Mouse (Mus musculus) CD4-positive, CD25-positive, alpha-beta regulatory T cell, adult 2 months (primary cell): Measurements from ENCODE around the gene Gm10226.
"Not testable (repeated sequence)": the region's sequence is repeated elsewhere in the genome, so short reads cannot be mapped to it uniquely, and the experiment has no call there.

Source experiments
- DNase-seq: peaks from one replicate; pipeline ENCODE4 v3.0.0-alpha.2; 2012; ENCODE audit warnings: low read depth, low spot score

Gm10226 gene

GRCm38 (mm10) chr17:21691560-21691959, at the start of gene Gm10226:
TSS of gene Gm10226 (plus strand) at chr17:21691860.
- DNase-seq: no peak

GRCm38 (mm10) chr17:21648791-21649190, 42.9 kb upstream of the Gm10226 start:
- DNase-seq: no peak

DNA sequence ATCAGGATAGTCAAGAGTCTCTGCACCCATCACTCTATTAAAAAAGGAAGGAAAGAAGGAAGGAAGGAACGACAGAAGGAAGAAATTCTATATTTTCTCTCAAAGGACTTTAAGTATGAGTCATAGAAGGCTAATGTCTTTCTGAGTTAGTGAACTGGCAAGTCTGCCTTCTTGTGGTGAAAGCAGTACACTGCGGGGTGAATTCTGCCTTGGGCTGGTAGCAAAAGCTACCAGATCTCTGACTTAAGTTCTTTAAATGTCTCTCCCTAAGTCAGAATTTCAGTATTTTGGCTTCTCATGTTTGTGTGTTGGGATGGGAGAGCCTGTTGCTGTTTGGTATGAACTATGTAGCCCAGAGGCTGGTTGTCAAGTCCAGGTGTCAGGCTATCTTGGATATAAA, 41.7 kb upstream of the Gm10226 start:
- peak; percentile 81 for DNase-seq

DNA sequence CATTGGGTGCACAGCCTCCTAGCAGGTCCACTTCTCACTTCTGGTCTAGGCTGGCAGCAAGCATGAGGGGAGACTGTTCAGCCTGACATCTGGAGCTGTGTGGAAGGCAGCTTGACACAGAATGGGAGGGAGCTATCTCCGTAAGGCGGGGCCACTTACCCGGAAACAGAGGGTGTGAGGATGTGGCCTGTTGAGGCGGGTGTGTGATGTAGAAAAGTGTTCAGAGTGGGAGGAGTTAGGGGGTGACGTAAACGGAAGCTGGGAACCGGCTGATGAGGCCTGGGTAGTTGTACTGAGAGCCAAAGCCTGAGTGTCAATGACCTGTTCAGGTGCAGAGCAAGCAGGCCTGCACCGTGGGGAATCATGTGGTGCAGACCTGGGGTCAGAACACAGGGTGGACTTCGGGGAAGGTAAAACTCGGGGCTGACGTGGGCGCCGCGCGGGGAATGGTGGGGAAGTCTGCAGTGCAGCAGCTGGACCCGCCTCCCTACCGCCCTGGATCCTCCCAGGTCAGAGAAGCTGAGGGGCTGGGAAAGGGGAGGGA, 41.2 kb upstream of the Gm10226 start, which contains the start of gene Zfp983:
Zfp983 (plus strand) TSS at position 261 of the 544 bp plus-strand sequence.
- DNase-seq: peak; percentile 96

DNA sequence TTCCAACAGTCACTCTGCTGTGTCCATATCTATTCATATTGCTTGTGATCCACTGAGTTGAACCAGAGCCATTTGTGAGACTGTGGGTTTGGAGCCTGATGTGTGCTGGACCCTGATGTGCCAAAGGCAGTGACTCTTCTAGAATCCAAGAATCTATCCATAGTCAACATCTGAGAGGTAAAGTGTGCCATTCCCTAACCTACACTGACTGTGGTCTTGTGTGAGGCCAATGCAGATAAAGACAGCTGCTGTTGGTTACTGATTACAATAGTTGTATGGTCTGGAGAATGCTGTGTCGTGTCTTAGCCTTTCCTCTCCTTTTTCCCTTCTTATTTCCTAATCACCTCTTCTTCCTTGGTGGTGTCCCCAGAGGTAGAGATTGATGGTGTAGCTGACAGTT, 12.8 kb upstream of the Gm10226 start:
- DNase-seq: peak; percentile 1

- DNase-seq: peak; percentile 96
These were observed 12.2 kb upstream of the Gm10226 start for GRCm38 (mm10) chr17:21679273-21680018.

DNA sequence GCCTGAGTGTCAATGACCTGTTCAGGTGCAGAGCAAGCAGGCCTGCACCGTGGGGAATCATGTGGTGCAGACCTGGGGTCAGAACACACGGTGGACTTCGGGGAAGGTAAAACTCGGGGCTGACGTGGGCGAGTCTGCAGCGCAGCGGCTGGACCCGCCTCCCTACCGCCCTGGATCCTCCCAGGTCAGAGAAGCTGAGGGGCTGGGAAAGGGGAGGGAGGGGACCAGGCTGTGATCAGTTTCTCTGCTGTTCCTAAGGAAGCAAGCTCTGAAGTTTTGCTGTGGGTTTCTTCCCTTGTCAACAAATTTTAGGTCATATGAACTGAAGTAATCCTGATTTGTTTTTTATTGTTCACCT, 11.7 kb upstream of the Gm10226 start:
- DNase-seq: not testable (repeated sequence)

DNA sequence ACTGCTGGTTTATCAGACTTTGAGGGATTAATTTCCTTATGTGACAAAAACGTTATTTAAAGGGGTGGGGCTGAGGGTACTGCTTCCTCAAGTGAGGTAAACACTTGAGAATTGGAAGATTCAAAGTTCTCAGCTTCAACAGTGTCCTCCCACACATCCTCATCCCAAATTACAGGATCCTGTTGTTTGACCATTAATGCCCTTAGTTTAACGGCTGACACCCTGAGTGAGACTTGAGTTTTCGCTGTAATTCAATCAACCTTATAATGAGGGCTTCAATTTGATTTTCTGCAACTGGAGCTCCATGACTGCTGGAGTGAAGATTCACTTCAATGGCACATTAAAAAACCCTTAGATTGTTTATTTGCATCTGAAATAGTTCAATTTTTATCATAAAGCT, 1.7 kb downstream of the Gm10226 start:
- DNase-seq: no peak

DNA sequence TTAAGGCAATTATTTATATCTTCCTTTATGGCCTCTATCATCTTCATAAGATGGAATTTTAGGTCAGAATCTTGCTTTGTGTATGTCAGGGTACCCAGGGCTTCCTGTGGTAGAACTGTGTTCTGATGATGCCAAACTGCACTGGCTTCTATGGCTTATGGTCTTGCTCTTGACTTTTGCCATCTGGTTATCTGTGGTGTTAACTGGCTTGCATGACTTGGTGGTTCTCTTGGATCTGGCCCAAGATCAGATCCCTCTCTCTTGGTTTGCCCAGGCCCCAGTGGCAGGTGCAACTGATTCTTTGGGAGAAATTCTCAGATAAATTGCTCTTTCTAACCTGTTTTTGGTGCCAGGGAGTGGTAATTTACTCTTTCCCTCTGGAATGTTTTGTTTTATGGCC, 4.4 kb downstream of the Gm10226 start:
- no peak for DNase-seq

DNA sequence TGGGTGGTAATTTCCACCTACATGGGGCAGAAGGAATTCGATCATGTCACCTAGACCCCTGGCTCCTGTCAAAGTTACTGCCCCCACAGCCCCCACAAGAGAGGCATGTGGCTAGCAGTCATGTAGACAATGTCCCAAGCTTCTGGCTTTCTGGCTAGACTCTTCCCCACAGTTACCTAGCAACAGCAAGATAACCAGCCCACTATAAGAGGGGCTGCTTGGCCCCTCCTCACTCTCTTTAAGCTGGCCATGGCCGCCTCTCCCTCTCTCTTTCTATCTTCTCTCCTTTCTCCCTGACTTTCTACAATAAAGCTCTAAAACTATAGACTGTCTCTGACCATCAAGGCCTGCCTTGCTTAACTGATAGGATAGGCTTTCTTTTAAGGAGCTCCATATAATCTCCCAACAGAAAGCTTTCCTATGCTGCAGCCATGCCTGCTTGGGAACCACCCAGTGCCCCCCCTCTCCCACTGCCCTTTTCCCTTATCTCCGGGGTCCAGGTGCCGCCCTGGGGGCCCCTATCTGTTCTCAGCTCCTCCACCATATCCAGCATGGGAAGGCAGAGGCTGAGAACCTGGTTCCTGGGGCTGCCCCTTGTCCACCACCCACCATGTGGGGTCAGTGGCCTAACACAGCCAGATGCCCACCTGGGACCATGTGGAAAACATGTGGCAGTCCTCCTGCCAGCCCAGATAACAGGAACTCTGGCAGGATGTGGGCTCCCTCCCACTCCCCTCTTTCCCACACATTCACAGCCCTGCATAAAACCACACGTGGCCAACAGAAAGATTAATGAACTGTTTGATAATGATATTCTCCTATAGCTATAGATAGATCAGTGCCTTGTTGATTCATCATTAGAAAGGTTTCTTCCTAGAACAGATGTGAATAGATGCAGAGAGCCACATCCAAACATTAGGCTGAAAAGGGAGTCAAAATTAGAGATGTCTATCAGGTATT, 10.9 kb downstream of the Gm10226 start:
- no peak for DNase-seq

DNA sequence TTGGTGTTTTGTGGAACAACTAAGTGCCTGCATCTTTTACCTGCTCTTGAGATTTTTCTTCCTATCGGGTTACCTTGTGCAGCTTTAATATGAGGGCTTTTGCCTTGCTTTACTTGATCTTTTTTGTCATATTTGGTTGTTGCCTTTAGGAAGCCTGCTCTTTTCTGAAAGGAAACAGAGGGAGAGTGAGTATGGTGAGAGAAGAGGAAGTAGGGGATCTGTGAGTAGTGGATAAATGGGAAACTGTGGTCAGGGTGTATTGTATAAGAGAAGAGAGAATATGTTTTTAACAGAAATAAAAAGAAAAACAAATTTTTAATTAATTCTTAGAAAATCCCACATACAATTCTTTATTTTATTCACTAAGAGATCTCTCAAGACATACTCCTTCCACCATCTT, 11.8 kb downstream of the Gm10226 start:
- DNase-seq: no peak

DNA sequence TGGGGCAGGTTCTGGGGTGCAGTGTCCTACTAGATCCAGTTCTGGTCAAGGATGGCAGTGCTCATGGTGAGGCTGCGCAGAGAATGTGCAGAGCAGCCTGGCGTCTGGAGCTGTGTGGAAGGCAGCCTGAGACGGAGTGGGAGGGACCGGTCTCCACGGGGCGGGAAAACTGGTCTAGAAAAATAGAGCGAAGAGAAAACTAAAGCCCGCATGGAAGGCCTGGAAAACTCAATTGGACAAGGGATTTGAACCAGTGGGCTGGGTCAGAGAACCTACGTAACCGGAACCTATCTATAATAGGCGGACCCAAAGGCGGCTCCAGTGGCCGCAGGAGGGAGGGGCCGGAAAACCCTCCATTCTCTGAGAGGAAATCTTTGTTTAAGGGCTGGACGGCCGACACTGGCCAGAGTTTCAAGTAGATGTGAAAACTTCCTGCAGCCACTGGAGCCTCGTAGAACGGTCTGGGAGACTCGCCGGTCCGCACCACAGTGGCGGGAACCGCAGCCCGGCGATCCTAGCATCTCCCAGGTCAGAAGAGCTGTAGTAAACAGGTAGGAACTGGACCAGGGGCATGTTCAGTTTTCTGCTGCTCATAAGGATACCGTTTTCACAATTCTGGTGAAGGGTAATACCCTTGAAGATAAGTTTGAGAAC, 15.8 kb downstream of the Gm10226 start, which contains the start of gene Zfp760:
Zfp760 (plus strand) TSS at position 399 of the 654 bp plus-strand sequence.
- DNase-seq: peak; percentile 58

GRCm38 (mm10) chr17:21708401-21708800, 16.7 kb downstream of the Gm10226 start:
- no peak for DNase-seq

GRCm38 (mm10) chr17:21730495-21730894, 38.8 kb downstream of the Gm10226 start, which contains the start of gene Zfp229:
TSS of gene Zfp229 (plus strand) at chr17:21730795.
- DNase-seq: not testable (repeated sequence)

DNA sequence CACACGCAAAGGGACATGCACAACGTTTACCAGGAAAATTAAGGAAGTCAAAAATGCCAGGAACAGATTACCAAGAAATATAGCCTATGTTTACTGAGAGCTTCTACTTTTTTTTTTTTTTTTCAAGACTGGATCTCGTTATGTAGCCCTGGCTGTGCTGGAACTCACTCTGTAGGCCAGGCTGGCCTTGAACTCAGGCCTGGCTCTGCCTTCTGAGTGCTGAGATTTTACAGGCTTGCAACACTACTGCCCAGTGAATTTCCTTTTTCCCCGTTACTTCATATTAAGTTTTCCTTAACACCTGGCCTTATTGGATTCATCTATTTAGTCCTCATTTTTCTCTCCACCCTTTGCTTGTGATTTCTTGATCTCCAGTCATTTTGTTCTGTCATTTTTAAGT, 41.4 kb downstream of the Gm10226 start:
- DNase-seq: no peak

- peak; percentile 63 for DNase-seq
These were observed 41.9 kb downstream of the Gm10226 start for GRCm38 (mm10) chr17:21733529-21734031.
